Mouse (Mus musculus) hindbrain, postnatal 0 days (tissue): ENCODE results near the gene Tnfaip2. TPM values are rescaled to one million over a fixed set of nuclear protein-coding genes. Genes with fewer than 3 reads are reported as not detected.

Experiments used
- ATAC-seq: fragments of 200-750 bp; cut with Nextera tagmentation; 2 replicates; pipeline ENCODE4 v1.8.0; 2017; ENCODE audit warnings: mild to moderate bottlenecking, moderate TSS enrichment, moderate library complexity
- DNase-seq: peaks from one replicate; pipeline ENCODE4 v3.0.0-alpha.2; 2015; ENCODE audit warnings: low spot score
- H3K27ac ChIP-seq: fragments of 300-500 bp; sonication (generic); 2 replicates; pipeline ENCODE4 v1.5.1; 2014; ENCODE audit warnings: mild to moderate bottlenecking
- H3K27me3 ChIP-seq: fragments of 300-500 bp; sonication (generic); 2 replicates; pipeline ENCODE4 v1.6.1; 2014; ENCODE audit warnings: low read length, mixed read lengths; ENCODE audit not compliant: insufficient read depth
- H3K36me3 ChIP-seq: fragments of 300-500 bp; sonication (generic); 2 replicates; pipeline ENCODE4 v1.6.1; 2014; ENCODE audit warnings: low read length, mixed read lengths; ENCODE audit not compliant: insufficient read depth
- H3K4me1 ChIP-seq: fragments of 300-500 bp; sonication (generic); 2 replicates; pipeline ENCODE4 v1.6.1; 2014; ENCODE audit warnings: antibody characterized with exemption, low read length, mixed read lengths; ENCODE audit not compliant: insufficient read depth
- H3K4me2 ChIP-seq: fragments of 300-500 bp; sonication (generic); 2 replicates; pipeline ENCODE4 v1.6.1; 2014; ENCODE audit warnings: low read depth, mild to moderate bottlenecking, low read length, moderate library complexity, mixed read lengths
- H3K4me3 ChIP-seq: fragments of 300-500 bp; sonication (generic); 2 replicates; pipeline ENCODE4 v1.5.1; 2014; ENCODE audit warnings: low read length
- H3K9ac ChIP-seq: fragments of 300-500 bp; sonication (generic); replicated peaks from 2 replicates; pipeline ENCODE4 v1.6.1; 2014; ENCODE audit warnings: mild to moderate bottlenecking, low read length, moderate library complexity, mixed read lengths
- H3K9me3 ChIP-seq: fragments of 300-500 bp; sonication (generic); 2 replicates; pipeline ENCODE4 v1.6.1; 2016; ENCODE audit warnings: low read length, mixed read lengths
- CTCF ChIP-seq: IDR thresholded peaks from 2 replicates; pipeline ENCODE4 v1.5.1; 2016; ENCODE audit warnings: antibody characterized with exemption, control low read depth, low read depth
- whole genome bisulfite sequencing: fragments of 180-500 bp; shearing (Covaris S2); extraction: QIAGEN DNeasy Blood & Tissue Kit; methylation state at CpG from one replicate; pipeline ENCODE4 v1.1.7; 2014; 5-methylcytosine and 5-hydroxymethylcytosine counted together
- polyA plus RNA-seq: library from polyadenylated mRNA; unstranded; fragments of >200 nt; fragmentation: Nextera tagmentation; extraction: Ambion mirVana; gene quantifications from 2 replicates; pipeline ENCODE4 v1.2.1, GENCODE M21; 2015
- total RNA-seq: library from RNA; depleted of rRNA; stranded (reverse); fragments of >200 nt; gene quantifications from 2 replicates; pipeline ENCODE4 v1.2.3, GENCODE M21; 2014

Gene Tnfaip2
- total and polyA plus RNA-seq, 2 experiments from 2014 or later = 0.99 to 1.4 TPM

DNA sequence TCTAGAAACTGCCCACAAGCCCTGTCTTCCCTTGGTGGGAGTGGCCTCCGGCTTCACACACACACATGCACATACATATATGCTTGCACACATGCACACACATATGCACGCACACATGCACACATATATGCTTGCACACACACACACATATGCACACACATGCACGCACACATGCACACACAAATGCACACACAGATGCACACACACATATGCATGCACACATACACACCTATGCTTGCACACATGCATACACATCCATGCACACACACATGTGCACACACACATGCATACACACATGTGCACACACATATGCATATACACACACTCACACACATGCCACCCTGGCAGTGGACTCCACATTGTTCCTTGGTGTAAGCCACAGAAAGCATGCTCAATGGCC is 32.1 kb downstream of the Tnfaip2 start:
- H3K9ac ChIP-seq = no peak overlapping the region
- no peak overlapping the region for H3K4me3 ChIP-seq
- no peak for TF ChIP-seq CTCF
- H3K4me2 ChIP-seq = no peak overlapping the region
- peaks cover 7% of the 10 kb centered on the region for H3K4me1 ChIP-seq
- DNase-seq (no peak), ATAC-seq (no peak; the same call in 1 of the 2 replicates)
- H3K27ac ChIP-seq = peak overlapping the region; percentile 28; the same call in 1 of the 2 replicates
- no peaks in the 10 kb centered on the region for H3K9me3 ChIP-seq
- no peaks in the 10 kb centered on the region for H3K36me3 ChIP-seq
- 99% methylated on average over 3 of the region's 3 CpGs for WGBS
- H3K27me3 ChIP-seq = no peaks in the 10 kb centered on the region

DNA sequence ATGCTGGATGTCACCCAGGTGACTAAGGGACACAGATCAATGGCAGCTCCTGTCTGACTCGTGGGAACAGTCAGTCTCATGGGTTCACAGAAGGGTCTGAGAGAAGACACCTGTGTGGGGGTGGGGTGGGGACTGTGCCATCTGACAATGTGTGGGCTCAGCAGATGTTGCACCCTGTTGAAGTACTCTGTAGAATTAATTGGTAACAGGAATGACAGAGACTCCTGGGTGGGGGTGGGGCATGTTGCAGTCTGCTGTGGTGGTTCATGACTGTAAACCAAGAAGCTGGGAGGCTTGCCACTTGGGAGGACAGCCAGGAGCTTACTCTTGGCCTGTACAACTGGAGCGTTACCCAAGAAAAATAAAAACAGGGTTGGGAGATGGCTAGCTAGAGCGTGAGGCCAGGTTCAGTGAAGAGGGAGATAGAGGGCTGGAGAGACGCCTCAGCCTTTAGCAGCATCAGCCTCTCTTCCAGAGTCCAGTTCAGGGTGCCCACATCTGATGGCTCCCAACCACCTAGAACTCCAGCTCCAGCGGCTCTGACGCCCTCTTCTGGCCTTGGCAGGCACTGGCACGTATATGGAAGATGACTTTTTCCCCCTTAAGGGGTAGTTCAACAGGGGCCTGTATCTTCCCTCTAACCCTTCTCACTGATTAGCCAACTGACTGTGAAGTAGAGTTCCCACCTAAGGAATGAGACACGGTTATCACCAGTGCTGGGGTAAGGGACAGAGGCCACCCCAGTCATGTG is 32.8 kb downstream of the Tnfaip2 start:
- 49% methylated on average over 8 of the region's 8 CpGs for WGBS
- no peaks in the 10 kb centered on the region for H3K36me3 ChIP-seq
- ATAC-seq = peak; percentile 70

GRCm38 (mm10) chr12:111478924-111479323 is 36.7 kb downstream of the Tnfaip2 start:
- H3K4me3 ChIP-seq = no peak overlapping the region
- DNase-seq (no peak), ATAC-seq (no peak)
- TF ChIP-seq CTCF = no peak
- WGBS = 62% methylated on average over 5 of the region's 5 CpGs
- peaks cover 5% of the 10 kb centered on the region for H3K4me1 ChIP-seq
- H3K36me3 ChIP-seq = no peaks in the 10 kb centered on the region
- no peak overlapping the region for H3K9ac ChIP-seq
- H3K9me3 ChIP-seq = no peaks in the 10 kb centered on the region
- no peak overlapping the region for H3K27ac ChIP-seq
- H3K4me2 ChIP-seq = no peak overlapping the region
- 0 out of 2 replicates have a peak, but pooled peaks cover under 1% of the 10 kb centered on the region for H3K27me3 ChIP-seq

More for the DNA sequence above, 32.8 kb downstream of the Tnfaip2 start:
- peaks cover 5% of the 10 kb centered on the region for H3K4me1 ChIP-seq
- no peak overlapping the region for H3K4me2 ChIP-seq
- TF ChIP-seq CTCF = peak; percentile 50
- peak overlapping the region; percentile 28; the same call in 1 of the 2 replicates for H3K27ac ChIP-seq
- no peak overlapping the region for H3K9ac ChIP-seq
- H3K4me3 ChIP-seq = no peak overlapping the region
- peak; percentile 73 for DNase-seq
- no peaks in the 10 kb centered on the region for H3K27me3 ChIP-seq
- H3K9me3 ChIP-seq = no peaks in the 10 kb centered on the region

GRCm38 (mm10) chr12:111479917-111480316 is 37.6 kb downstream of the Tnfaip2 start:
- no peak overlapping the region for H3K9ac ChIP-seq
- peaks cover 10% of the 10 kb centered on the region; the same call in 1 of the 2 replicates for H3K27me3 ChIP-seq
- no peaks in the 10 kb centered on the region for H3K9me3 ChIP-seq
- ATAC-seq = no peak
- TF ChIP-seq CTCF = peak; percentile 76
- peak; percentile 58 for DNase-seq
- no peaks in the 10 kb centered on the region for H3K36me3 ChIP-seq
- H3K4me1 ChIP-seq = peaks cover 6% of the 10 kb centered on the region
- WGBS = 79% methylated on average over 2 of the region's 2 CpGs
- no peak overlapping the region for H3K4me3 ChIP-seq
- no peak overlapping the region for H3K27ac ChIP-seq
- no peak overlapping the region for H3K4me2 ChIP-seq

DNA sequence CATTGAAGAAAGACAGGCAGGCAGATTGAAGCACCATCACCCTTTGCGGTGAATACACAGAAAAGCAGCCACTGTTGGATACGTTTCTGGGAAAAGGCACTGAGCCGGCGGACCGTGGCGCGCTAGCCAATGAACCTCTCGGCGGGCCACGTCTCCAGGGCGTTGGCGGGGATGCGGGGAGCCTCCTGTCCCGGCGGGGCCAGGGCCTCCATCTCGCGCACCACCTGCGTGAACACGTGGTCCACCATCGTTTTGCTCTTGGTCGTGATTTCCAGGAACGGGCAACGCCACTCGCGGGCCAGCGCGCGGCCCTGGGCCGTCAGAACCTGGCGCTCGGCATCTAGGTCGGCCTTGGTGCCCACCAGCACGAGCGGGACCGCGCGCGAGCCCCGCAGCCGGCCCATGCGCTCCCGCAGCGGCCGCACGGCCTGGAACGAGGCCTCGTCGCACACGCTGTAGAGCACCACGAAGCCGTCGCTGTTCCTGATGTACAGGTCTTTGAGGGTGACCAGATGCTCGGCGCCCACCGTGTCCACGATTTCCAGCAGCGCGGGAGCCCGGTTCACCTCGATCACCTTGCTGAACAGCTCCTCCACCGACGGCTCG is 42.9 kb downstream of the Tnfaip2 start:
- Histone ChIP-seq H3K27me3 (peaks cover 34% of the 10 kb centered on the region; the same call in 1 of the 2 replicates), H3K9me3 (no peaks in the 10 kb centered on the region), H3K4me2 (peak overlapping the region; percentile 58), H3K27ac (peak overlapping the region; percentile 36; the same call in 1 of the 2 replicates), H3K9ac (peak overlapping the region; percentile 41), H3K36me3 (no peaks in the 10 kb centered on the region), H3K4me1 (0 out of 2 replicates have a peak, but pooled peaks cover 6% of the 10 kb centered on the region), H3K4me3 (peak overlapping the region; percentile 38)
- under 1% methylated on average over 61 of the region's 63 CpGs for WGBS
- DNase-seq (no peak), ATAC-seq (peak; percentile 35; the same call in 1 of the 2 replicates)
- no peak for TF ChIP-seq CTCF

DNA sequence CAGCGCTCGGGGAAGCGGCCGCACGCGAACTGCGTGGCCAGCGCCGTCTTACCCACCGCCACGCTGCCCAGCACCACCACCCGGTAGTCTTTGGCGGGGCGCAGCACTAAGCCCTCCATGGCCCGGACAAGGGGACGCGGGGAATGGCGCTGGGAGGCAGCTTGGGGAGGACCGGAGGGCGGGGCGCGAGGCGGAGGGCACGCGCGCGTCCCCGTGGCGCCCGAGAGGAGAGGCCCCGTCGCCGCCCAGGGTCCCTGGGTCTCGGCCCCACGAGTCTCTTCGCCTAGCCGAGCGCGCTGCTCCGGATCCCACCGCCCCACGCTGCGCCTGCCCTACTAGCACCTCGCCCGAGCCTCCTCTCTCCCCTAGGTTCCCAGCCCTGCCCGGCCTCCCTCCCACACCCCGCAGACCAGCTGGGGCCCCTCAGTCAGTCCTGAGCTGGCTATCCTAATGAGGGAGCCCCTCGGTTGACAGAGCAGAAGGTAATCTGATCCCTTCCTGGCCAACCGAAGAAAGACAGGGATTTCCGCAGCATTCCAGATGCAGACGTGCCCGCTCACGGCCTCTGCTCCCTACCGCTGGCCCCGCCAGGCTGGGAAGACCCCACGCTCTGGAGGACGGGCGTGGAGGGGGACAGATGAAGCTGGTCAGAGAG is 43.5 kb downstream of the Tnfaip2 start, which contains the start of gene Gm266:
Gm266 (minus strand) TSS at position 172 of the 655 bp plus-strand sequence.
- peak within 1 kb of the TSS; percentile 38 for H3K4me3 ChIP-seq
- H3K36me3 ChIP-seq = no peaks in the 10 kb centered on the region
- H3K9me3 ChIP-seq = no peaks in the 10 kb centered on the region
- ATAC-seq (peak; percentile 74), DNase-seq (peak; percentile 29)
- under 1% methylated on average over 58 of the region's 58 CpGs for WGBS
- H3K27me3 ChIP-seq = peaks cover 34% of the 10 kb centered on the region; the same call in 1 of the 2 replicates
- H3K4me1 ChIP-seq = 0 out of 2 replicates have a peak, but pooled peaks cover 6% of the 10 kb centered on the region
- H3K9ac ChIP-seq = peak within 1 kb of the TSS; percentile 41
- peak within 1 kb of the TSS; percentile 58 for H3K4me2 ChIP-seq
- H3K27ac ChIP-seq = peak within 1 kb of the TSS; percentile 36; the same call in 1 of the 2 replicates
- TF ChIP-seq CTCF = no peak
